Mouse (Mus musculus) heart, postnatal 0 days (tissue): ENCODE data around the gene Adamts15.

Experiments
- CTCF ChIP-seq: IDR thresholded peaks from 2 replicates; pipeline ENCODE4 v1.5.1; 2016; ENCODE audit warnings: antibody characterized with exemption, control low read depth, low read depth
- EP300 ChIP-seq: IDR thresholded peaks from 2 replicates; pipeline ENCODE4 v1.6.1; 2016; ENCODE audit warnings: antibody characterized with exemption, low read depth

DNA sequence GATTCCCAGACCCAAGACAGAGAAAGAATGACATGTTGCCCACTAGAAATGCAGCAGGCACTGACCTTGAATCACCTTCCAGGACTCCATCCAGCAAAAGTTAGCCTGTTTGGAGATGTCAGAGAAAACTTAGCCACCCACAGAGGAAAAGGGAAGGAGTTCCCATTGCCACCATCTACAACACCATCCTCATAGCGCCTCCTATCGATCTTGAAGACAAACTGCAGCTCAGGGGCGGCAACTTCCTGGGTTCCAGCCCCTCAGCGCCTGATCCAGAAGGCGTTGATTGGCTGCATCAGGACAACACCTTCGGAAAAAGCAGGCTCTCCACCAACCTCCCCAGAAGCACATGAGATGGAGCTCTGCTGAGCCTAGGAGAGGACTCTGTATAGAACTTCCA is 1.5 kb downstream of the Adamts15 start:
- TF ChIP-seq EP300: no peak
- TF ChIP-seq CTCF: peak; percentile 62
